Mouse (Mus musculus): Measurements from ENCODE around the gene 4930503B20Rik. TPM values are rescaled to one million over a fixed set of nuclear protein-coding genes. Genes with fewer than 3 reads are reported as not detected.

Gene 4930503B20Rik
- polyA plus RNA-seq, 1 experiment from 2014 or later = not detected

GRCm38 (mm10) chr3:146641818-146642427 is 9.2 kb downstream of the 4930503B20Rik start:
- no peak overlapping the region for H3K4me3 ChIP-seq

GRCm38 (mm10) chr3:146632506-146632905 is 18.6 kb downstream of the 4930503B20Rik start:
- ATAC-seq (ENCODE audit: low FRiP score) = no peak
- no peaks in the 10 kb centered on the region for H3K36me3 ChIP-seq
- H3K9me3 ChIP-seq (replicated peaks) = no peaks in the 10 kb centered on the region
- no peaks in the 10 kb centered on the region for H3K27me3 ChIP-seq
- no peak overlapping the region for H3K9ac ChIP-seq
- H3K4me3 ChIP-seq = no peak overlapping the region
- WGBS = 86% methylated on average over 5 of the region's 5 CpGs
- H3K27ac ChIP-seq = no peak overlapping the region
- no peaks in the 10 kb centered on the region for H3K4me1 ChIP-seq
- H3K4me2 ChIP-seq (replicated peaks) = no peak overlapping the region

More at GRCm38 (mm10) chr3:146641818-146642427, 9.2 kb downstream of the 4930503B20Rik start:
- Histone ChIP-seq H3K4me2 (replicated peaks) (no peak overlapping the region), H3K27me3 (no peaks in the 10 kb centered on the region), H3K27ac (no peak overlapping the region), H3K4me1 (no peaks in the 10 kb centered on the region), H3K36me3 (no peaks in the 10 kb centered on the region), H3K9me3 (replicated peaks) (no peaks in the 10 kb centered on the region), H3K9ac (no peak overlapping the region)
- 62% methylated on average over 4 of the region's 4 CpGs for WGBS
- ATAC-seq (ENCODE audit: low FRiP score) = no peak

GRCm38 (mm10) chr3:146628227-146628982 is 22.7 kb downstream of the 4930503B20Rik start:
- H3K36me3 ChIP-seq = no peaks in the 10 kb centered on the region
- no peak overlapping the region for H3K9ac ChIP-seq
- H3K4me3 ChIP-seq = no peak overlapping the region
- no peaks in the 10 kb centered on the region for H3K27me3 ChIP-seq
- ATAC-seq (ENCODE audit: low FRiP score) = no peak
- no peak overlapping the region for H3K4me2 ChIP-seq (replicated peaks)
- no peaks in the 10 kb centered on the region for H3K4me1 ChIP-seq
- 67% methylated on average over 8 of the region's 8 CpGs for WGBS
- H3K9me3 ChIP-seq (replicated peaks) = no peaks in the 10 kb centered on the region
- H3K27ac ChIP-seq = no peak overlapping the region

GRCm38 (mm10) chr3:146625766-146626165 is 25.4 kb downstream of the 4930503B20Rik start:
- 92% methylated on average over 4 of the region's 4 CpGs for WGBS

GRCm38 (mm10) chr3:146621966-146622365 is 29.2 kb downstream of the 4930503B20Rik start:
- Histone ChIP-seq H3K4me2 (replicated peaks) (no peak overlapping the region), H3K4me1 (no peaks in the 10 kb centered on the region), H3K9ac (no peak overlapping the region), H3K27me3 (no peaks in the 10 kb centered on the region), H3K9me3 (replicated peaks) (no peaks in the 10 kb centered on the region), H3K4me3 (no peak overlapping the region), H3K27ac (no peak overlapping the region), H3K36me3 (no peaks in the 10 kb centered on the region)
- 82% methylated on average over 11 of the region's 11 CpGs for WGBS
- ATAC-seq (ENCODE audit: low FRiP score) = no peak

More at GRCm38 (mm10) chr3:146625766-146626165, 25.4 kb downstream of the 4930503B20Rik start:
- H3K4me3 ChIP-seq = no peak overlapping the region
- H3K36me3 ChIP-seq = no peaks in the 10 kb centered on the region
- no peak overlapping the region for H3K4me2 ChIP-seq (replicated peaks)
- no peak overlapping the region for H3K9ac ChIP-seq
- no peak overlapping the region for H3K27ac ChIP-seq
- no peak for ATAC-seq (ENCODE audit: low FRiP score)
- H3K9me3 ChIP-seq (replicated peaks) = no peaks in the 10 kb centered on the region
- H3K27me3 ChIP-seq = no peaks in the 10 kb centered on the region
- no peaks in the 10 kb centered on the region for H3K4me1 ChIP-seq

GRCm38 (mm10) chr3:146620555-146621249 is 30.4 kb downstream of the 4930503B20Rik start:
- Histone ChIP-seq H3K9ac (no peak overlapping the region), H3K27ac (no peak overlapping the region), H3K9me3 (replicated peaks) (no peaks in the 10 kb centered on the region), H3K36me3 (no peaks in the 10 kb centered on the region), H3K27me3 (no peaks in the 10 kb centered on the region), H3K4me3 (no peak overlapping the region), H3K4me1 (no peaks in the 10 kb centered on the region), H3K4me2 (replicated peaks) (no peak overlapping the region)
- ATAC-seq (ENCODE audit: low FRiP score) = no peak
- WGBS = 89% methylated on average over 14 of the region's 14 CpGs

GRCm38 (mm10) chr3:146620101-146620500 is 31.0 kb downstream of the 4930503B20Rik start:
- Histone ChIP-seq H3K4me1 (no peaks in the 10 kb centered on the region), H3K4me2 (replicated peaks) (no peak overlapping the region), H3K9ac (no peak overlapping the region), H3K4me3 (no peak overlapping the region), H3K36me3 (no peaks in the 10 kb centered on the region), H3K27me3 (no peaks in the 10 kb centered on the region), H3K27ac (no peak overlapping the region), H3K9me3 (replicated peaks) (no peaks in the 10 kb centered on the region)
- ATAC-seq (ENCODE audit: low FRiP score) = no peak
- WGBS = 91% methylated on average over 10 of the region's 10 CpGs

- 79% methylated on average over 4 of the region's 4 CpGs for WGBS
Measured at GRCm38 (mm10) chr3:146618357-146618756, 32.8 kb downstream of the 4930503B20Rik start.

GRCm38 (mm10) chr3:146617946-146618345 is 33.2 kb downstream of the 4930503B20Rik start:
- H3K9me3 ChIP-seq (replicated peaks) = no peaks in the 10 kb centered on the region

More at GRCm38 (mm10) chr3:146618357-146618756, 32.8 kb downstream of the 4930503B20Rik start:
- no peaks in the 10 kb centered on the region for H3K4me1 ChIP-seq
- no peak for ATAC-seq (ENCODE audit: low FRiP score)
- no peak overlapping the region for H3K9ac ChIP-seq
- H3K9me3 ChIP-seq (replicated peaks) = no peaks in the 10 kb centered on the region
- H3K27ac ChIP-seq = no peak overlapping the region
- no peak overlapping the region for H3K4me3 ChIP-seq
- H3K4me2 ChIP-seq (replicated peaks) = no peak overlapping the region
- H3K36me3 ChIP-seq = no peaks in the 10 kb centered on the region
- no peaks in the 10 kb centered on the region for H3K27me3 ChIP-seq

GRCm38 (mm10) chr3:146616533-146617283 is 34.4 kb downstream of the 4930503B20Rik start:
- no peak overlapping the region for H3K27ac ChIP-seq
- no peak for ATAC-seq (ENCODE audit: low FRiP score)
- no peak overlapping the region for H3K4me3 ChIP-seq
- H3K4me1 ChIP-seq = no peaks in the 10 kb centered on the region
- WGBS = 77% methylated on average over 5 of the region's 5 CpGs
- H3K36me3 ChIP-seq = no peaks in the 10 kb centered on the region
- H3K9me3 ChIP-seq (replicated peaks) = no peaks in the 10 kb centered on the region
- H3K9ac ChIP-seq = no peak overlapping the region
- H3K4me2 ChIP-seq (replicated peaks) = no peak overlapping the region
- no peaks in the 10 kb centered on the region for H3K27me3 ChIP-seq

More at GRCm38 (mm10) chr3:146617946-146618345, 33.2 kb downstream of the 4930503B20Rik start:
- Histone ChIP-seq H3K4me2 (replicated peaks) (no peak overlapping the region), H3K9ac (no peak overlapping the region), H3K27ac (no peak overlapping the region), H3K4me3 (no peak overlapping the region), H3K36me3 (no peaks in the 10 kb centered on the region), H3K4me1 (no peaks in the 10 kb centered on the region), H3K27me3 (no peaks in the 10 kb centered on the region)
- no peak for ATAC-seq (ENCODE audit: low FRiP score)

- no peak for ATAC-seq (ENCODE audit: low FRiP score)
- H3K27ac ChIP-seq = no peak within 1 kb of the TSS
- H3K4me2 ChIP-seq (replicated peaks) = no peak within 1 kb of the TSS
- no peaks in the 10 kb centered on the region for H3K36me3 ChIP-seq
- 89% methylated on average over 4 of the region's 4 CpGs for WGBS
- no peak within 1 kb of the TSS for H3K9ac ChIP-seq
- H3K9me3 ChIP-seq (replicated peaks) = no peaks in the 10 kb centered on the region
- H3K27me3 ChIP-seq = no peaks in the 10 kb centered on the region
- no peak within 1 kb of the TSS for H3K4me3 ChIP-seq
- H3K4me1 ChIP-seq = no peaks in the 10 kb centered on the region
Measured at GRCm38 (mm10) chr3:146615496-146615895, 35.6 kb downstream of the 4930503B20Rik start, which contains the start of gene Dnase2b. Gene Dnase2b, minus strand, starts transcription at chr3:146615596.

- no peaks in the 10 kb centered on the region for H3K36me3 ChIP-seq
- peaks cover 6% of the 10 kb centered on the region; the same call in 1 of the 2 replicates for H3K4me1 ChIP-seq
- no peak overlapping the region for H3K27ac ChIP-seq
- ATAC-seq (ENCODE audit: low FRiP score) = no peak
- H3K27me3 ChIP-seq = no peaks in the 10 kb centered on the region
- H3K9me3 ChIP-seq (replicated peaks) = no peaks in the 10 kb centered on the region
- no peak overlapping the region for H3K9ac ChIP-seq
- H3K4me3 ChIP-seq = no peak overlapping the region
- no peak overlapping the region for H3K4me2 ChIP-seq (replicated peaks)
- WGBS = 92% methylated on average over 4 of the region's 4 CpGs
Measured at GRCm38 (mm10) chr3:146611821-146612220, 39.3 kb downstream of the 4930503B20Rik start.

All from hindbrain, embryonic 12.5 days (tissue).